Mouse (Mus musculus) embryonic facial prominence, embryonic 10.5 days (tissue): ENCODE results near the gene Tefm. TPM values are rescaled to one million over a fixed set of nuclear protein-coding genes. Genes with fewer than 3 reads are reported as not detected.
"Not testable (repeated sequence)": the region's sequence is repeated elsewhere in the genome, so short reads cannot be mapped to it uniquely, and the experiment has no call there.

Experiments used
- DNase-seq: peaks from one replicate; pipeline ENCODE4 v3.0.0-alpha.2; 2017; ENCODE audit warnings: low spot score
- H3K27ac ChIP-seq: fragments of 300-500 bp; sonication (generic); replicated peaks from 2 replicates; pipeline ENCODE4 v1.5.1; 2016; ENCODE audit warnings: mild to moderate bottlenecking
- H3K27me3 ChIP-seq: fragments of 300-500 bp; sonication (generic); replicated peaks from 2 replicates; pipeline ENCODE4 v1.6.1; 2016; ENCODE audit warnings: low read depth, mild to moderate bottlenecking; ENCODE audit not compliant: poor library complexity, severe bottlenecking
- H3K36me3 ChIP-seq: fragments of 300-500 bp; sonication (generic); replicated peaks from 2 replicates; pipeline ENCODE4 v1.6.1; 2016; ENCODE audit warnings: mild to moderate bottlenecking, moderate library complexity
- H3K4me1 ChIP-seq: fragments of 300-500 bp; sonication (generic); 2 replicates; pipeline ENCODE4 v1.6.1; 2016
- H3K4me3 ChIP-seq: fragments of 300-500 bp; sonication (generic); 2 replicates; pipeline ENCODE4 v1.5.1; 2016; ENCODE audit warnings: mild to moderate bottlenecking, moderate library complexity
- H3K9me3 ChIP-seq: fragments of 300-500 bp; sonication (generic); 2 replicates; pipeline ENCODE4 v1.6.1; 2016; ENCODE audit warnings: mild to moderate bottlenecking
- WGBS: fragments of 180-500 bp; shearing (Covaris S2); methylation state at CpG from one replicate; pipeline ENCODE4 v1.1.7; 2016; 5-methylcytosine and 5-hydroxymethylcytosine counted together
- polyA plus RNA-seq: library from polyadenylated mRNA; unstranded; fragments of >200 nt; fragmentation: Nextera tagmentation; extraction: Ambion mirVana; gene quantifications from 2 replicates; pipeline ENCODE4 v1.2.1, GENCODE M21; 2016

The Tefm gene
- polyA plus RNA-seq, 1 experiment from 2014 or later = 38.3 TPM

GRCm38 (mm10) chr11:80153857-80154495, 12.0 kb upstream of the Tefm start, which contains the start of gene Adap2:
TSS of gene Adap2 (plus strand) at chr11:80154105.
- H3K4me1 ChIP-seq = peaks cover 10% of the 10 kb centered on the region
- H3K36me3 ChIP-seq = no peaks in the 10 kb centered on the region
- peak; percentile 86 for DNase-seq
- H3K9me3 ChIP-seq = no peaks in the 10 kb centered on the region
- peak within 1 kb of the TSS; percentile 61 for H3K4me3 ChIP-seq
- H3K27ac ChIP-seq = no peak within 1 kb of the TSS; the same call in 1 of the 2 replicates
- WGBS = 4% methylated on average over 47 of the region's 47 CpGs
- peaks cover 59% of the 10 kb centered on the region for H3K27me3 ChIP-seq

- no peaks in the 10 kb centered on the region for H3K9me3 ChIP-seq
- peaks cover 55% of the 10 kb centered on the region for H3K27me3 ChIP-seq
- H3K4me1 ChIP-seq = peaks cover 10% of the 10 kb centered on the region
- no peak overlapping the region for H3K27ac ChIP-seq
- H3K4me3 ChIP-seq = no peak overlapping the region
- DNase-seq = no peak
- H3K36me3 ChIP-seq = no peaks in the 10 kb centered on the region
- 82% methylated on average over 8 of the region's 8 CpGs for WGBS
These were observed 10.4 kb upstream of the Tefm start for GRCm38 (mm10) chr11:80152376-80152775.

- 78% methylated on average over 2 of the region's 2 CpGs for WGBS
- no peak for DNase-seq
- Histone ChIP-seq H3K9me3 (no peaks in the 10 kb centered on the region), H3K4me3 (no peak overlapping the region), H3K4me1 (peaks cover 10% of the 10 kb centered on the region), H3K36me3 (no peaks in the 10 kb centered on the region), H3K27me3 (peaks cover 47% of the 10 kb centered on the region), H3K27ac (no peak overlapping the region)
These were observed 9.6 kb upstream of the Tefm start for GRCm38 (mm10) chr11:80151541-80151940.

GRCm38 (mm10) chr11:80150566-80150965, 8.6 kb upstream of the Tefm start:
- H3K27ac ChIP-seq = no peak overlapping the region
- no peak for DNase-seq
- no peak overlapping the region for H3K4me3 ChIP-seq
- H3K36me3 ChIP-seq = no peaks in the 10 kb centered on the region
- H3K4me1 ChIP-seq = peaks cover 10% of the 10 kb centered on the region
- H3K27me3 ChIP-seq = peaks cover 37% of the 10 kb centered on the region
- no peaks in the 10 kb centered on the region for H3K9me3 ChIP-seq
- 84% methylated on average over 5 of the region's 5 CpGs for WGBS

GRCm38 (mm10) chr11:80149412-80150023, 7.5 kb upstream of the Tefm start:
- Histone ChIP-seq H3K27ac (no peak overlapping the region), H3K4me1 (peaks cover 8% of the 10 kb centered on the region), H3K36me3 (no peaks in the 10 kb centered on the region), H3K9me3 (no peaks in the 10 kb centered on the region), H3K4me3 (no peak overlapping the region), H3K27me3 (peaks cover 27% of the 10 kb centered on the region)
- no peak for DNase-seq
- WGBS = 85% methylated on average over 8 of the region's 8 CpGs

GRCm38 (mm10) chr11:80148974-80149373, 7.0 kb upstream of the Tefm start:
- H3K36me3 ChIP-seq, H3K27ac ChIP-seq, DNase-seq, H3K4me3 ChIP-seq, H3K4me1 ChIP-seq, H3K9me3 ChIP-seq: not testable (repeated sequence)
- H3K27me3 ChIP-seq = peaks cover 21% of the 10 kb centered on the region
- 65% methylated on average over 3 of the region's 4 CpGs for WGBS

GRCm38 (mm10) chr11:80148313-80148712, 6.3 kb upstream of the Tefm start:
- Histone ChIP-seq H3K9me3 (no peaks in the 10 kb centered on the region), H3K27me3 (peaks cover 15% of the 10 kb centered on the region), H3K36me3 (no peaks in the 10 kb centered on the region), H3K4me3 (no peak overlapping the region), H3K27ac (no peak overlapping the region), H3K4me1 (no peaks in the 10 kb centered on the region)
- DNase-seq = no peak
- 51% methylated on average over 1 of the region's 1 CpGs for WGBS

- Histone ChIP-seq H3K36me3 (no peaks in the 10 kb centered on the region), H3K4me3 (no peak overlapping the region), H3K4me1 (peaks cover 5% of the 10 kb centered on the region), H3K27me3 (peaks cover 9% of the 10 kb centered on the region), H3K9me3 (no peaks in the 10 kb centered on the region), H3K27ac (no peak overlapping the region)
- 81% methylated on average over 6 of the region's 6 CpGs for WGBS
- no peak for DNase-seq
These were observed 5.8 kb upstream of the Tefm start for GRCm38 (mm10) chr11:80147748-80148147.

- 70% methylated on average over 10 of the region's 10 CpGs for WGBS
- H3K9me3 ChIP-seq = no peaks in the 10 kb centered on the region
- H3K4me3 ChIP-seq = no peak overlapping the region
- H3K27me3 ChIP-seq = no peaks in the 10 kb centered on the region
- peaks cover 15% of the 10 kb centered on the region for H3K4me1 ChIP-seq
- H3K36me3 ChIP-seq = no peaks in the 10 kb centered on the region
- no peak for DNase-seq
- H3K27ac ChIP-seq = no peak overlapping the region
These were observed 3.9 kb upstream of the Tefm start for GRCm38 (mm10) chr11:80145787-80146275.

GRCm38 (mm10) chr11:80142872-80143271, 897 bp upstream of the Tefm start:
- H3K36me3 ChIP-seq = peaks cover 25% of the 10 kb centered on the region
- H3K27me3 ChIP-seq = no peaks in the 10 kb centered on the region
- WGBS = 45% methylated on average over 8 of the region's 8 CpGs
- H3K9me3 ChIP-seq = no peaks in the 10 kb centered on the region
- DNase-seq = no peak
- H3K4me3 ChIP-seq = peak overlapping the region; percentile 80
- H3K4me1 ChIP-seq = peaks cover 17% of the 10 kb centered on the region
- H3K27ac ChIP-seq = peak overlapping the region; percentile 93

GRCm38 (mm10) chr11:80137773-80138172, 4.2 kb downstream of the Tefm start:
- no peak for DNase-seq
- WGBS = 89% methylated on average over 5 of the region's 5 CpGs
- no peaks in the 10 kb centered on the region for H3K27me3 ChIP-seq
- peaks cover 73% of the 10 kb centered on the region for H3K36me3 ChIP-seq
- no peak overlapping the region for H3K27ac ChIP-seq
- H3K4me1 ChIP-seq = peaks cover 12% of the 10 kb centered on the region
- H3K9me3 ChIP-seq = no peaks in the 10 kb centered on the region
- H3K4me3 ChIP-seq = no peak overlapping the region

GRCm38 (mm10) chr11:80136786-80137185, 5.2 kb downstream of the Tefm start:
- Histone ChIP-seq H3K4me3 (no peak overlapping the region), H3K9me3 (no peaks in the 10 kb centered on the region), H3K36me3 (peaks cover 83% of the 10 kb centered on the region), H3K27me3 (no peaks in the 10 kb centered on the region), H3K27ac (no peak overlapping the region), H3K4me1 (peaks cover 9% of the 10 kb centered on the region)
- WGBS = 94% methylated on average over 13 of the region's 13 CpGs
- DNase-seq = no peak
